Mouse (Mus musculus) B cell, adult 2 months (primary cell): ENCODE measurements around the gene Hoxa2.

Source experiments
- DNase-seq, 2 experiments: peaks; one replicate each; pipeline ENCODE4 v3.0.0; 2022

Hoxa2 gene

DNA sequence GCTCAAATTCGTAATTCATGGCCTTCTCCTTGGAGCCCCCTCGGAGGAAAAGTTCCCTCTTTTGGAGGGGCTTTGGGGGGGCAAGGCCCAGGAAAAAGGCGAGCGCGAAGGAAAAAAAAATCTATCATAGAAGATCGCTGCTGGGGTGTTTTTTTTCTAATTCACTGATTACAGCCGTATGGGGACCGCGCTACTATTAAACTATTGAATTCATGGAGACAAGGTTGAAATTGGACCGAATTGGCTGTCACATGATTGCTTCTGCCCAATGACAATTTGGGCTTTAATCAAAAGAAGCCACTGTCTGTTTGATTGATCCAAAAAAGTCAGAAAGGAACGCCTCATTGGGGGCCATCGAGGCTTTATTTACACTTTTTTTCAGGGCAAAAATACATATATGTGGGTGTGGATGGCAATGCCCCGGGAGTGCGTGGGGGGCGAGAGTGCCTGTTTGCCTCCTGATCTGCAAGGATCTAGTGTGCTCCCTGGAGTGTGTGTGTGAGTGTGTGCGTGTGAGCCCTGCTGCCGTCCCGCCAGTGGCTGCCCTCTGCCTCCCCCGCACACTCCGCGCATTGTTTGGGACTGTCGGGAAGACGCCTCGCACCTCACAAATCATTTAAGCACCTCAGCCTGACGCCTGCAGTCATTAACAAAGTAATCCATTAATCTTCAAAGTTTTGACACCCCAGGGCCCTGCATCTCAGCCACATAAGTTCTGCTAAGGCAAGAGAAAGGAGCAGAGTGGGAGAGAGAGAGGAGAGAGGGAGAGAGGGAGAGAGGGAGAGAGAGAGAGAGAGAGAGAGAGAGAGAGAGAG, at the start of gene Hoxa2:
Hoxa2 (minus strand) TSS at position 206 of the 815 bp plus-strand sequence.
- DNase-seq = no peak

DNA sequence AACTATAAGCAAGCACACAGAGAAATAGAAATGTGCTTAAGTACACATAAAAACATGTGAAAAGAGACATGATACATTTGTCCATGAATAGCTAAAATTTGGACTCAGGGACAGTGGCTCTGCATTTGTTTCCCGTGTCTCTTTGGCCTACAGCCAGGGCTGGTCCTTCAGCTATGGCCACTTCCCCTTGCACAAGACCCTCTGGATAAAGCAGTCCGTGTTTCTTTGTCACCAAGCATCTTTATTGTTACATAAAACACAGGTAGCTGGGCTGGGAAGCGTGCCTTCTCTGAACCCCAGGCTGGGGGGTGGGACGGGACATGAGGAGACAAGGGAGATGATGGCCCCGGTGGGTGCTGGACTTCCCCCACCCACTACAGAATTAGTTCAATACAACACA, 49.6 kb upstream of the Hoxa2 start:
- DNase-seq = no peak

DNA sequence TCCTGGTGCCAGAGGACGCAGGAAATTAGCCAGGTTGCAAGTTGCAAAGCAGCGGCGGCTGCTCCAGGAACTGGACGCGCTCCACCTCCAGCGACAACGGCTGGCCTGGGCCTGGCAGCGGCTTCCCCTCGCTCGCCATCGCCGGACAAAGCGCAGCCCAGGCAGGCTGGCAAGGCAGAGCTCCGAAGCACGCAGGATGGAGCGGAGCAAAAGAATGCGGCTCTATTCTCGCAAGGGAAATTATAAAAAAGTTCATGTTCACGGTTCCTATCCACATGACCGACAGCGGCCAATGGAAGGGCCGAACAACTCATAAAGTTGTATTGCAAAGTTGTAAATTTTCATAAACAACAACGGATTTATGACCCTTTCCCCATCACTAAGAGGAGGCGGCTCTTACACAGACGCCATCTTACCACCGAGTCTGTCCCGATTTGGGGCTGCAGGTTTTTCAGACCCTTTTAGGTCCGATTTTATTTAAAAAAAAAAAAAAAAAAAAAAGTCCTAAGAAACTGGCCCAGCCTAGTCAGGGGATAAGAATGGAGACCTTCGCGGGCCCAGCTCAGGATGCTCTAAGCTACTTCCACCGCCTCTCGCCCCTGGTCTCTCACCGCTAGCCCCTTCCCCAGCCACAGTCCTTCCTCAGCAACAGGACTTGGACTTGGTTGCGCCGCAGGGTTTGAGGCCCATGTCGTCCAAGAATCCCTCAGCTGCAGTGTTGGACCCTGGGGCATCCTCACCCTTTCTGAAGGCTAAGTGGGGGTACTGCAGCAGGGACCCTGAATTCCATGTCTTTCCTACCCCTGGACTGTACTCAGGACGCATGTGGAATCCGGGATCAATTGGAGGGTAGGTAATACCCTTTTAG, 48.7 kb upstream of the Hoxa2 start, which contains the start of the genes Hoxa3 and Gm28308:
Hoxa3 (minus strand) TSS at position 218 of the 868 bp plus-strand sequence.
Gm28308 (minus strand) TSS at position 221 of the 868 bp plus-strand sequence.
- DNase-seq = peak in 1 of 2 experiments; percentile 46

DNA sequence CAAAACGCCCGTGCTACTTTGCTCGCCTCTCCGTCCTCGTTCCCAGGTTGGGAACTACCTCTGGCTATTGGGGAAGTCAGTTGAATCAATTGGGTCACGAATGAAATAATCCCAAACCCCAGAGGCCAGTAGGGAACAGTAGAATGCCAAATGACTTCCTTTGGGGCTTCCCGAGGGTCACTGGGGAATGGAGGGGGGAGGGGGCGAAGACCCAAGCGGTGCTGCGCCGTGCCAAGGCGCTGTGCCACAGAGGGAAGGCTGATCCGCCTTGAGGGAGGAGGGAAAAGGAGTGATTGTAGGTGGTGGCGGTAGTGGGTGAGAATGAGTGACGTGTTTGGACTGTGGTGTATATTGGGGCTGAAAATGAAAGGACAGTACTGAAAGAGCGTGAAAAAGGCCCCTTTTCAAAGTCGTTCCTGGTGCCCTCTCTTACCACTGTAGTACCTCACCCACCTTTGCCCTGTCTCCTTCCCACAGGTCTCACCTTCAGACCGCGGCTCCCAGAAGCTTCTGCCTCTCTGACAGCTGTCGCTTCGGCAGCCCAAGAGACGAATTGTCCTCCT, 48.0 kb upstream of the Hoxa2 start:
- no peak for DNase-seq

DNA sequence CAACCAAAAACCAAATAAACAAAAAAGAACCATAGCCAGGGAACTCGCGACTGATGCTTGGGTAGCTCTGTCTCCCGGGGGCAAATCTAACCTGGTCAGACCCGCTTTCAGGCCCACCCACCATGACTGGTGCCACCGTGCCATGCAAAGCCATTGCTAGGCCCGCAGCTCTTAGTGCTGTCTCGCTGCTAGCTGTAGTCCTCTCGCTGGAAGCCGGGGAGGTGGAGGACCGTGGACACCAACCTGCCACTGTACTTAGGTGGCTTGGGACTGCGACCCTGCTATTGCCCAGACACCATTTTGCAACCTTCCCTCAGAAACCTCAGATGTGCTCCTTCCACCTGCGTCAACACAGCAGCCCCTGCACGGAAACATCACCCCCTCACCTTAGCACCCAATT, 47.3 kb upstream of the Hoxa2 start:
- no peak for DNase-seq

DNA sequence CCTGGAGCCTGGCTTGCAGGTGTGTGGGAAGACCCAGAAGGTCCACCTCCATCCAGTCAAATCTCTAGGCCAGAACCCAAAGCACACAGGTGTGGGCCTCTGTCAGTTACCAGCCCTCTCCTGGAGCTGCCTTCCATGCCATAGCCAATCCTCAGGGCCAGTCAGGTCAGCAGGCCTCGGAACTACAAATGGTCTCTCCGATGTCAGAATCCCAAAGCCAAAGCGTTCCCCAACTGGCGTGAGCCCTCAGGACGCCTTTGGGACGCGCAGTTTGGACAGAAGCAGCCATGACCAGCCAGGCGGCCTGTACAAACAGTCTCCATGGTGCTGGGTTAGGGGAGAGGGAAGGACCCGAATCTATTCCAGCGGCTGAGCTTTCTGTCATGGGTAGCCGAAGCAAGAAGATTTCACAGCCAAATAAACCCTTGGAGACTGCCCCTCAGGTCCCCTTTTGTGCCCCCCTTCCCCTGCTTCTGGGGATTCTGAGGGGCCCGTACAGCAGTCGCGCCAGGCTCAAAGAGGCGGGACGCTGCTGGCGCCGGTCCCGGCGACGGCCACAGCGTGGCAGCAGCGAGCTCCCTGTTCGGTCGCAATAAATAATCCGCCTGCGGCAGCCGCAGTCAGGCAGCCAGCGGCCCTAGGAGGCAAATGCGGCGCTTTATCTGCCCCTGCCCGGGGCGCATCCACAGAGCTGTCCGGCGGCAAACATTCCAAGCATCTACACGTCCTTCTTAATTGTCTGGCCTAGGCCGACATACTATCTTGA, 46.7 kb upstream of the Hoxa2 start:
- DNase-seq = peak; percentile 82 to 84

DNA sequence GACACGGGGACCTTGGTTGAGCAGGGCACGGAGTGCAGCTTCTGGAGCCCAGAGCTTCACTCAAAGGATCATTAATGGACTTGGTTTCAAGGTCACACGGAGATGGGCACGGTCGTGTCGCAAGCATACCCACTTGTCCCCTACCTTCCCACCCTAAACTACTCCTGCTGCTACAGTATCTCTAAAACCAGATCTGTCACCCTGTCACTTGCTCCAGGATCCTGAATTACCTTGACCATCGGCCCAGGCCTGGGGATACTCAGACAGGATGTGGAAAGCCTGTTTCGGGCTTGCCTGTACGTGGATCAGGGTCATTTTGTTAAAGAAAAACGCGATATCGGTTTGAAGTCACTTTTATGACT, 45.0 kb upstream of the Hoxa2 start:
- DNase-seq = no peak

DNA sequence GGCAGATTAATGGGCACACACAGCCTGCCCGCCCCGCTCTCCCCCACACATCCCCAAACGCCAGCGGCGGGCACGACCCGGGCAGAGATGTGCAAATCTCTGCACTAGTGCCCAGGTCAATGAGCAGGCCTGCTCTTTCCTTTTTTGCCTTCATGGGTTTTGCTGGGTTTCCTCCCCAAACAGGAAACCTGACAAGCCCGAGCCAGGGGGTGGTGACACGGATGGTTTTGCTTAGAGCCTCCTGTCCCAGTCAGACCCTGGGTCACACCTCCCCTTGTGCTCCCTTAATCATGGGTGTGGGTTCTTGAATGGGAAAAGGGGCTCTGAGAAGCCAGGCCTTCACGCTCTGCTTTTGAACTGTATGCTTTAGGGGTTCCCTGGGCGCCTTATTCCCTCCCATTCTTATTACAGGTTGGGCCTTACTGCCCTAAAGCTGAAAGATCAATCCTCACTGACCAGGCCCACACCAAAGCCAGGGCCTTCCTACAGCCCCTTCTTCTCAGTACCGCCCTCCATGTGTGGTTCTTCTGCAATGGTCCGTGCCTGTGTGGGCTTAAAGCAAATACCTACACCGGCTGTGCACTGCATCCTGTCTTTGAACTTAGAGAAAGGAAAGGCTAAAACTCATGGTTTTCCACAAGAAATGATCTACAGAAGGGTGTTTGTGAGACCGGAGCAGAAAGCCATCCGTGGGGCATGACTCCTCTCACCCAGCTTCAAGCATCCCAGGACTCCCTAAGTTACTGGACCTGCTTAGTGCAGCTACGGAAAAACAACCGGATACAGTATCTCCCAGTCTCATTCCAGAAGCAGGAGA, 44.4 kb upstream of the Hoxa2 start:
- DNase-seq = no peak

DNA sequence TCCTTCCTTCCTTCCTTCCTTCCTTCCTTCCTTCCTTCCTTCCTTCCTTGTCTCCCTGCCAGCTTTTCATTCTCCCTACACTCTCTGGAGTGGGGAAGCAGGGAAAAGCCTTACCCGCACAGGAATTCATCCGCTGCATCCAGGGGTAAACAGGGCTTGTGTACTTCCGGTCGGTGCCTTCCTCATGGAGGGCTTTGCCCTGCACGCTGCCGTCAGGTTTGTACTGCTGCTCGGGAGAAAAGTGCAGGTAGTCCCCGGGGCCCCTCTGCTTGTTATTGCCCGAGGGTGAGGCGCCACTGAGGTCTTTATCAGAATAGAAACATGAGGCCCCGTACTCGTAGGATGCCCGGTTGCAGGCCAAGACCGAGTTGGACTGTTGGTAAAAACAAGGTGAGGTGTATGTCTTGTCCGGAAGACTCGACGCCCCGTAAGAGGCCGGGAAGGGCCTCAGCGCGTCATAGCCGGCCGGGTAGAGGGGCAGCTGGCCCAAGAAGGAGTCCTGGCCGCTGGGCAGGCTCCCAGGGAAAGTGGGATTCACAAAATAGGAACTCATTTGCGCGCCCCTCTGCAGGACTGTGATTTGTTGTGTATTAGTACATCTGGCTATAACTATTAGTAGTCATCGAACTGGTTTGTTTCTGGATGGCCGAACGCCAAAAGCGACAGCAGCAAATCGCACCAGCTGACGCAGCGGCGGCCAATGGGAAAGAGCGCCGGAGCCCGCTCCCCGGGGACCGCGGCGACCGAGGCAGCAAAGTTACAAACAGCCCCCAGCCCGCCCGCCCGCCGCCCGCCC, 43.6 kb upstream of the Hoxa2 start, which contains the start of gene Hoxa6:
Hoxa6 (minus strand) TSS at position 651 of the 796 bp plus-strand sequence.
- peak in 1 of 2 experiments; percentile 31 for DNase-seq

DNA sequence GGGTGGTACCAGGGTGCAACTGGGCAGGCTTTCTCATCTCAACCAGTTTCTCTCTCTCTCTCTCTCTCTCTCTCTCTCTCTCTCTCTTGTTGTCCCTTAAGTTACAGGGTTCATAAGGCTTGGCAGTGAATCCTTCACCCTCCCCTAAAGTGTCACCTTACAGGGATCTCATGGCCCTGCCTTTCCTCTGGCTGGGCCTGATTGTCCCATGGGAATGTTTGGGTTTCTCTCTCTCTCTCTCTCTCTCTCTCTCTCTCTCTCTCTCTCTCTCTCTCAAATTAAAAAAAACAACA, 43.0 kb upstream of the Hoxa2 start:
- no peak for DNase-seq

DNA sequence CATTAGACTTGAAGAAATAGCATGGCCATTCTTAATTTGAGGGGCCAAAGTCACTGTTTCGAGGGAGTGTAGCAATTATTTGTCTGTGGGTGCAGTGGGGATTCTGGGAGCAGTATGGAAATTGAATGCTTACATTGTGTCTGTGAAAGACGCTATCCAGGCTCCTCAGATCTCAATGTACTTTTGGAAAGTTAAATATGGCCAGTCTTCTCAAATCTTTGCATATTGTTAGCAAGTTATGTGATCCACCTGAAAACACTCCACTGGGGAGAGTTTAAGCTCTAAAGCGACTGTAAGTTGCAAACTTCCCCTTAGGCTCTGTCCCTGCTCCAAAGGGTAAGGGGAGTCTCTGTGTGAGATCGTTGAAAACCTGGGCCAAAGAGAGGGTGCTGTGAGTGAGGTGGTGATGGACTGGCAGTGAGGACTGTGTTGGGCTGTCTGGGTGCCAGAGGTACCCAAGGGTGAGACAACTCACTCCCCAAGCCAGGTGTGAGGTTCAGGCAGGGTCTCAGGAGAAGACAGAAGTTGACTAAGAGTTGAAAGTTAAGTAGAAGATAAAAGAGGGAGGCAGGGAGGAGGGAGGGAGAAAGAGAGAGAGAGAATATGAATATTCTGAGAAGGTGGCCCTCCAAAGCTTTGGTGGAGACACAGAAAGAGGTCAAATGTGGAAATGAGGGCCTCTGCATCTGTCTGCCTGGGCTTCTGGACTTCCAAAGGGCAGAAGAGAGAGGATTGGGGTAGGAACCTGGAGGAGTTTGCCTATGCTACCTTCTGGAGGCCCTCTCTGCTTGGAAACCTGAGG, 42.5 kb upstream of the Hoxa2 start:
- no peak for DNase-seq

DNA sequence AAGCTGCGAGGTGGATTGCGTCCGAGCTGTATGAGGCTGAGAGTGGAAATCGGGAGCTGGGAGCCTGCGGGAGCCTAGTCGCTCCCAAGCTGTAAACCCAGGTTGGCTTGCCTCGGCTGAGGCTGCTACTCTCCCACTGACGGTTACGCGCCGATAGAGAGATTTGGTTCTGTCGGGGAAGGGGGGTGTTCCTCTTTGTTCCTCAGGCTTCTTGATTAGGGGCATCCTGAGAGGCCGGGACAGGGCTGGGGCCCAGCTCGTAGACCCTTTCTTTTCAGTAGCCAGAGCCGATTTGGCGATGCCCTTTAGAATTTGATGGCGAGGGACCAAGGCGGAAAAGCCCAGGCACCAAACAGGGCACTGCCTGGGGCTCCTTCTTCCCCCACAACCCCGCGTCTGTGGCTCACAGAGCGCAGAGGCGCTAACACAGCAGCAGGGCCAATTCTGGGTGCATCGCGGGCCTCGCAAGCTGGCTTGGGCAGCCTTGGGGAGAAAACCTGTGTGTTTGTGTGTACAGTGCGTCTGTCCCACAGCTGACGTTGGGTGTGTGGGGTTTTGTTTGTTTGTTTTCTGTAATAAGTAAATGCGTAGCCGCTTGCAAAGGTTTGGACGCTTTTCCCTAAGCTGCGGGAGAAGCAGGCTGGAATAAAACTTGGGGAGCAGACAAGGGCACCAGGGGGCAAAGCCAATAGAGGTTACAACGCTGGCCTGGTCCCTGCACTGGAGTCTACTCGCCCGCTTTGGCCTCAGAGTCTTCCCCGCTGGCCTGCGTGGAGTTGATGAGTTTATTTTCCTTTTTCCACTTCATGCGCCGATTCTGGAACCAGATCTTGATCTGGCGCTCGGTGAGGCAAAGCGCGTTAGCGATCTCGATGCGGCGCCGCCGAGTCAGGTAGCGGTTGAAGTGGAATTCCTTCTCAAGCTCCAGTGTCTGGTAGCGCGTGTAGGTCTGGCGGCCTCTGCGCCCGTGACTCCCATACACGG, 41.3 kb upstream of the Hoxa2 start:
- DNase-seq = no peak

DNA sequence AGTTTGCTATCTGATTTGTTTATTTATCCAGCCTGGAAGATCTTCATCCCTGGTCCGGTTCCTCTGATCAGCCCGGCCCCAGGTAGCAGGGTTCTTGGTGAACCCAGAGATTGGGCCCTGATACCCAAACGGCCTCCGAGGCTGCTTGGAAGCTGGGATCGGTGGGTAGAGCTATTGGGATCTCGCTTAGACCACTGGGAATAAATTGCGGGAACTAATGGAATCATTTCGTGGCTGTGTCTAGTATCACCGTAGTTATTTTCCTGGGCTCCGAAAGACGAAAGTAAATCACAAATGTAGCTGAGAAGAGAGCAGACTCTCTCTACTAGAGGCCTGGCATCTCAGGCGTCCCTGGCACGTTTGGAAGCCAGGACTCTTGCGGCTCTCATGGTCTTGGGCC, 40.6 kb upstream of the Hoxa2 start:
- no peak for DNase-seq

DNA sequence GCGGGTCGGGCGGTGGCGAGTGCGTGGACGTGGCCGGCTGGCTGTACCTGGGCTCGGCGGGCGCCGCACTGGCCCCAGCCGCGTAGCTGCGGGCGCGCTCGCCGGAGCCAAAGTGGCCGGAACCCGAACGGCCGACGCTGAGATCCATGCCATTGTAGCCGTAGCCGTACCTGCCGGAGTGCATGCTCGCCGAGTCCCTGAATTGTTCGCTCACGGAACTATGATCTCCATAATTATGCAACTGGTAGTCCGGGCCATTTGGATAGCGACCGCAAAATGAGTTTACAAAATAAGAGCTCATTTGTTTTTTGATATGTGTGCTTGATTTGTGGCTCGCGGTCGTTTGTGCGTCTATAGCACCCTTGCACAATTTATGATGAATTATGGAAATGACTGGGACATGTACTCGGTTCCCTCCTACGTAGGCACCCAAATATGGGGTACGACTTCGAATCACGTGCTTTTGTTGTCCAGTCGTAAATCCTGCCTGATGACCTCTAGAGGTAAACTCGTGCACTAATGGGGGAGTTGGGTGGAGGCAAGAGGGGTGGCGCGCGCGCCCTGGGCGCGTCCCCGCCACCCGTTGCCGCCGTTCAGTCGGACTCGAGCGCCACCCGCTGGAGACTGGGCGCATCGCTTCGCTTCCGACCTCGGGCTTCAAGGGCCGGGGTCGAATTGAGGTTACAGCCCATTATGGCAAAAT, 39.6 kb upstream of the Hoxa2 start, which contains the start of gene Hoxa5:
Hoxa5 (minus strand) TSS at position 538 of the 703 bp plus-strand sequence.
- DNase-seq = no peak

DNA sequence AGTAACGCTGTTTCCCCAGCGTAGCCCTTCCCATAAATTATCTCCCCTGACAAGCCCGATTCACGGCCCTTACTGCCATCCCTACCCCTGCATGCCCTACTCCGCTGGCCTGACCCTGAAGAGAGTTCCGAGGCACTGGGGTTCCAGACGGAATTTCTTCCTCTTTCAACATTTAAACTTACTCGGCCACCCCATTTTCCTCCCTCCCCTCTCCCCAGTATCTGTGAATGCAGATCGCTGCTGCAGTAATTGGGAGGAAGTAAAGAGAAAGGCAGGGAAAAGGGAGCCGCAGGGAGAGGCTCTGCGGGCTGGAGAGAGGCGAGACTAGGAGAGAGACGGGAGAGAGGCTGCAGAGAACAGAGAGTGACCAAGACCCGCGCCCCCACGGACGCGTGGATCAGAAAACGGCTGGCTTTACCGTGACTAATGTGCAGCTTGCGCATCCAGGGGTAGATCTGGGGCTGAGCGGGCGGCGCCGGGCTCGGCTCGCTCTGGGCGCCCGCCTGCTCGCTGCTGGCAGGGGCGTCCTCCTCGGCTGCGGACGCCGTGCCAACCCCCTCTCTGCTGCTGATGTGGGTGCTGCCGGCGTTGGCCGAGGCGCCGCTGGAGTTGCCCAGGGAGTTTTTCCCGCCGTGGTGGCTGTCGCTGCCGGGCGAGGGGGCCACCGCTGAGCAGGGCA, 38.9 kb upstream of the Hoxa2 start:
- no peak for DNase-seq

DNA sequence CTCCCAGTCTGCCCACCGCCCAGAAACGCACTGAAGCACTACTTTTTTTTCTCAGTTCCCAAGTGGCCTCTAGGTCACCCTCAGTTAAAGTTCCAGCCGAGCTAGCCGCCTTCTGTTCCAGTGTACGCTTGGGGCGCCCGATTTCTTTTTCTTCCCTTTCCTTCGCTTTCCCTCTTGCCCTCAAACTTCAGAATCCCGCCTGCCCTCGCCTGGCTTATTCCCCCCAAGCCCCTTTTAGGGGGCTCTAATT, 38.4 kb upstream of the Hoxa2 start:
- no peak for DNase-seq

DNA sequence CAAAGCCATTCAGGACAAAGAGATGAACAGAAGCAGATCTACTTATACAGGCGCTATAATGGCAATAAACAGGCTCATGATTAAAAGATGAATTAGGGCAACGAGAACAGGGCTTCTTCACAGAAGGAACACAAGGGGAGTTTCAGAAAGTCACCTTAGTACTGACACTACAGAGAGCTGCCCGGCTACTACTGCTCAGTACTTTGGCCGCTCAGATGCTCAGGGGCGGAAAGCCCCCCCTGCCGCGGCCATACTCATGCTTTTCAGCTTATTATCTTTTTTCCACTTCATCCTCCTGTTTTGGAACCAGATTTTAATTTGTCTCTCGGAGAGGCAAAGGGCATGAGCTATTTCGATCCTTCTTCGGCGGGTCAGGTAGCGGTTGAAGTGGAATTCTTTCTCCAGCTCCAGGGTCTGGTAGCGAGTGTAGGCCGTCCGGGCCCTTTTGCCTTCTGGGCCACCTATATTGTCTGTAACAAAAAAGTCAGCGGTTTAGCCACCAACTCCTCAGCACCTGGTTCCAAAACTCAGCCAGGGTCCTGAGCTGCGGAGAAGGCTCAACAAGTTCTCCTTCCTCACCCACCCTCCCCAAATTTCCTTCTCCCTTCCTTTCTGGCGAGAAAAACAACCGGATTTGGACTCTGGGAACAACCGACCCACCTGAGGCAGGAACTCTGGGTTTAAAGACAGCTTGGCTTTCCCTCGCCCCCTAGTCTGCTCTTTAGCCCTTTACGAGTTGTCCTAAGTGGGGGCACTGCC, 37.9 kb upstream of the Hoxa2 start:
- no peak for DNase-seq
